Mouse (Mus musculus) ES-Bruce4 (cell line): ENCODE results near the gene Hmga1. TPM values are rescaled to one million over a fixed set of nuclear protein-coding genes. Genes with fewer than 3 reads are reported as not detected.
A peak's percentile ranks its signal among the peaks of the same experiment; 100 is the strongest.

Experiments used
- H3K27ac ChIP-seq: 2 replicates; pipeline ENCODE4 v1.5.1; 2012; ENCODE audit warnings: low read length, inconsistent platforms; ENCODE audit not compliant: insufficient read depth
- H3K27me3 ChIP-seq: 2 replicates; pipeline ENCODE4 v1.6.1; 2012; ENCODE audit warnings: mild to moderate bottlenecking, low read length, inconsistent platforms; ENCODE audit not compliant: control insufficient read depth, poor library complexity, insufficient read depth, severe bottlenecking
- H3K36me3 ChIP-seq: 2 replicates; pipeline ENCODE4 v1.6.1; 2012; ENCODE audit warnings: inconsistent platforms, mild to moderate bottlenecking, low read length, moderate library complexity; ENCODE audit not compliant: control insufficient read depth, poor library complexity, insufficient read depth, severe bottlenecking
- H3K4me1 ChIP-seq: one replicate; pipeline ENCODE4 v1.8.1; 2011; ENCODE audit warnings: low read length; ENCODE audit not compliant: control insufficient read depth, insufficient read depth
- H3K4me3 ChIP-seq: 2 replicates; pipeline ENCODE4 v1.5.1; 2011; ENCODE audit warnings: low read depth, mild to moderate bottlenecking, low read length
- H3K9ac ChIP-seq: 2 replicates; pipeline ENCODE4 v1.6.1; 2012; ENCODE audit warnings: low read depth, mild to moderate bottlenecking, inconsistent platforms; ENCODE audit not compliant: poor library complexity, severe bottlenecking
- H3K9me3 ChIP-seq: replicated peaks from 2 replicates; pipeline ENCODE4 v1.6.1; 2012; ENCODE audit warnings: mild to moderate bottlenecking, low read length, inconsistent platforms; ENCODE audit not compliant: control insufficient read depth, poor library complexity, insufficient read depth, severe bottlenecking
- CTCF ChIP-seq: IDR thresholded peaks from one replicate; pipeline ENCODE4 v1.8.1; 2011; ENCODE audit warnings: low read depth, low read length
- EP300 ChIP-seq: IDR thresholded peaks from 2 replicates; pipeline ENCODE4 v1.6.1; 2011; ENCODE audit warnings: low read depth, low read length; ENCODE audit not compliant: insufficient read depth
- POLR2A ChIP-seq: IDR thresholded peaks from one replicate; pipeline ENCODE4 v1.8.1; 2011; ENCODE audit warnings: low read length; ENCODE audit not compliant: insufficient read depth
- polyA plus RNA-seq: library from polyadenylated mRNA; stranded (reverse); fragments of >200 nt; gene quantifications from 2 replicates; pipeline ENCODE4 v1.2.4, GENCODE M21; 2011; ENCODE audit warnings: low read depth; ENCODE audit not compliant: missing spikeins, insufficient read depth, insufficient read length

Gene Hmga1
- polyA plus RNA-seq, 1 experiment: 933 TPM

DNA sequence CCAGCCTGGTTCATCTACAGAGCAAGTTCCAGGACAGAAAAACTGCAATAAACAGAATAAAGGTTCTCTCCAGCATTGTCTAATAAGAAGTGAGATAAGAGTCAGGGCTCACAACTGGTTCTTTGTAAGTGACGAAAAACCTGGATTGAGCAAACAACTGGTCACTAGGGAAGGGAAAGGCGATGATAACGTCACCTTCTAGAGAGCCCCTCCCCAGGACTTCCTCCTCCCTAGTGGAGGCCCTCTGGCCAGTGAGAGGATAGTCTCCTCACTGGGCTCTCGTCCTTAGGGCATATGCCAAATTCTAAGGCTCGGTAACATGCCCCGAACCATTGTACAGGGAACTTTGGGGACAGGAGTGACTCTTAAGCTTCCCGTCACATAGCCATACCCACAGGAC lies 19.8 kb downstream of the Hmga1 start:
- TF ChIP-seq EP300: no peak
- TF ChIP-seq POLR2A: no peak
- TF ChIP-seq CTCF: no peak
- Histone ChIP-seq H3K36me3 (peaks cover 3% of the 10 kb centered on the region; the same call in 1 of the 2 replicates), H3K4me1 (peaks cover 2% of the 10 kb centered on the region), H3K4me3 (no peak overlapping the region), H3K9ac (no peak overlapping the region), H3K27ac (no peak overlapping the region), H3K27me3 (no peaks in the 10 kb centered on the region), H3K9me3 (no peaks in the 10 kb centered on the region)

DNA sequence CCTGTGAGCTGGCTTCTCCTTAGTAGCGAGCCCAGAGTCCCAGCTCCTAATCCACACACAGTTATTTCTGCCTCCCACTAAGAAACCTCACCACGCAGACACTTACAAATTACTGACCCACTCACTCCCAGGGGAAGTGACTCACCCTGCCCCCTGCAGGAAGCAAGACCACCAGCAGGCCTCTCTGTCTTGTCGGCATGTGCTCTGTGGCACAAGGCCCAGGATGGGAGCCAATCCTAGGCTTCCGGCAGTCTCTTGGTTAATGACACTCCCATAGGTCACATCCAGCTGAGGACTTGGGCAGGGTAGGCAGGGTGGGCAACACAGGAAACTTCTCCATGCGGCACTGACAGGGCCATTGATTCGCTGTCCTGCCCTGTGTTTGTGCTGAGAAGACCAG lies 21.2 kb downstream of the Hmga1 start:
- Histone ChIP-seq H3K27ac (no peak overlapping the region), H3K9me3 (no peaks in the 10 kb centered on the region), H3K36me3 (peaks cover 3% of the 10 kb centered on the region; the same call in 1 of the 2 replicates), H3K4me1 (peaks cover 5% of the 10 kb centered on the region), H3K27me3 (no peaks in the 10 kb centered on the region), H3K4me3 (no peak overlapping the region), H3K9ac (no peak overlapping the region)
- TF ChIP-seq POLR2A (no peak), CTCF (peak; percentile 54)

DNA sequence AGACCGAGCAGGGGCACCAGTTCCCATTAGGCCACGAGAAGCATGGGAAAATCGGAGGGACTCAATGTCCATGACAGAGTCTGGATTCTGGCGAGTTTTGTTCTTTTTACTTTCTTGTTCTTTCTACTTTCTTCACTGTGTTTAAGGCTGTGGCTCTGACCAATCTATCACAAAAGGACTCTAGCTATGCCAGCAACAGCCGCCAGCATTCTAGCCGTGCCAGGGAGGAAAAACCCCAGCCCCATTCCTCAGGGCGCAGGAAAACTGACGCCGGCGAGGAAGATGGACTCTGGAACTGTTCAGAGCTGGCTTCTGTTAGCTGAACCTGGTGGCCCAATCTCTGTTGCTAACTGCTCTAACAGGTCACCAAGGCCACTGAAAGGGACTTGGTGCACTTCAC lies 22.2 kb downstream of the Hmga1 start:
- Histone ChIP-seq H3K27me3 (no peaks in the 10 kb centered on the region), H3K9me3 (no peaks in the 10 kb centered on the region), H3K4me1 (peaks cover 10% of the 10 kb centered on the region), H3K9ac (no peak overlapping the region), H3K4me3 (no peak overlapping the region), H3K27ac (no peak overlapping the region), H3K36me3 (peaks cover 3% of the 10 kb centered on the region; the same call in 1 of the 2 replicates)
- TF ChIP-seq CTCF (no peak), EP300 (no peak), POLR2A (no peak)

DNA sequence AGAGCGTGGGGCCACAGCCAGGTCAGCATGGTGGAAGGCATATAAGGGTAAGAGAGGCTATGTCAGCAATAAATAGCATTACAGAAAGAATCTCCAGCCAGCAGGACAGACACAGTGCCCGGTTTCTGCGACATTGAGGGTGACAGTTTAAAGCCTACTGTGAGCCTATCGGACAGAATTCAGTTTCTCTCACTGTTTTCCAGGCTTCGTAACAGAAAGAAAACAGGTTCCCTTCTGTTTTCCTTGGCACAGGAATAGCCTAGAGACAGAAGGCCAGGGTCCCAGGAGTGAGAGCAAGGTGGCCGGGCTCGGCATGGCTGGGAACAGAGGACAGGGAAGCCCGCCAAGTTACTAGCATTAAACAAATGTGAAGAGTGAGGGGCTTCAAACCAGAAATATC lies 23.5 kb downstream of the Hmga1 start:
- H3K27ac ChIP-seq: no peak overlapping the region
- H3K4me1 ChIP-seq: peaks cover 11% of the 10 kb centered on the region
- H3K36me3 ChIP-seq: peaks cover 3% of the 10 kb centered on the region; the same call in 1 of the 2 replicates
- H3K4me3 ChIP-seq: no peak overlapping the region
- no peaks in the 10 kb centered on the region for H3K9me3 ChIP-seq
- TF ChIP-seq POLR2A (no peak), CTCF (no peak), EP300 (no peak)
- H3K9ac ChIP-seq: no peak overlapping the region
- H3K27me3 ChIP-seq: no peaks in the 10 kb centered on the region

DNA sequence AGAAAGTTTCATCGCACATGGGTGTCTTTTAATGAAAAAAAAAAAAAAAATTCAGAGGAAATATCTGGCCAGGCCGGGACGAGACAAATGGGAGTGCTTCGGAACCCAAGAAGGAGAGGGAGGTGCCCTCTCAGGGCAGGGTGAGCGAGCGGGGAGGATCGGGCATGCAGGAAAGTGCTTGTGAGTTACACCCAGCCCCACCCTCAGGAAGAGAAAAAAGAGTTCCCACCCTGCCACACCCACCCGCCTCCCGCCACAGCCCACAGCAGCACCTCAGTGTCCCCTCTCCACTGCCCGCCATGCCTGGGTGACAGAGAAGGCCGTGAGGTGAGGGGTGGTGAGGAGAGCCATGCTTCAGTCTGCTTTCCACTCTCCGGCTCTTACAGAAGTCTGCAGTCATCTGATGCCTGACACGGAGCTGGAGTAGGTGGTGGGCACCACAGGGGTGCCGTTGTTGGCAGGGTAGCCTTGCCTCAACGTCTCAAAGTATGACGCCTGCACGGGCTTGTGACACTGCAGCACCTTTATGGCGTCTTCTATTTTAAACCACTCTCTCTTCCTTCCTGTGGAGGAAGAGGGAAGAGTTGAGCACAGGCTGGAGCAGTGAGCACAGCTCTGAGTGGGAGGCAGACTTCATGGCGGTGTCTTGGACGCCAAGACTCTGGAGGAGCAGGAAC lies 24.2 kb downstream of the Hmga1 start:
- H3K36me3 ChIP-seq: peaks cover 3% of the 10 kb centered on the region; the same call in 1 of the 2 replicates
- no peak for TF ChIP-seq EP300
- TF ChIP-seq CTCF: no peak
- no peak for TF ChIP-seq POLR2A

DNA sequence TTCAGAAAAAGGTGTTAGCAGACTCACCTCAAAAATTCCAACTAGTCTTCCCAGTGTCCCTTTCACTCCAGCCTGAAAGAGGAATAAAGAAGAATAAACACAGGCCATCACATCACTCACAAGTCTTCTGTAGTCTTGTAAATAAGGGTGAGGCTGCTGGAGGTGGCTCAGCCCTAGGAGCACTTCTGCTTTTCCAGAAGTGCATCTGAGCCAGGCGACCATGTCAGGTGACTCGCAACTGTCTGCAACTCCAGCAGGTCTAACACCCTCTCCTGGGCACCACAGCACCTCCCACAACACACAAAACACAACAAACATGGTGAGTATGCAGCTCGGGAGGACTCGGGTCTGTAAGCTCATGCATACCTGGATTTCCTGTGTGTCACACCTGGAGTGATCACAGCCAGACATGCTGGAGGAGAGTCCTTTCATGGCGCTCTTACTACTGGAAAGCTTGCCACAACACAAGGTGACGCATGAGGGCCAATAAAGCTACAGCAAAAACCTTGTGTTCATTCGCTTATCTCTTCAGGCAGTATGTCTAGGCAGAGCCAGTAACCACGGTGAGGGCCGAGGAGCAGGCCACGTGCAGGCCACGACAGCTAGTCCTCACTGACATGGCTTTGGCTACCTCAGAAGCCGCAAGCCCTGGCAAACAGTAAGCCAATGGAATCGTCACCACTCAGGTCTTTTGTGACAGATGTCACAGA lies 27.0 kb downstream of the Hmga1 start:
- H3K27ac ChIP-seq: peak overlapping the region; percentile 14
- H3K4me1 ChIP-seq: peaks cover 11% of the 10 kb centered on the region
- H3K9me3 ChIP-seq: no peaks in the 10 kb centered on the region
- H3K36me3 ChIP-seq: peaks cover 3% of the 10 kb centered on the region; the same call in 1 of the 2 replicates
- TF ChIP-seq CTCF (no peak), EP300 (no peak), POLR2A (no peak)
- H3K9ac ChIP-seq: no peak overlapping the region
- H3K4me3 ChIP-seq: no peak overlapping the region
- H3K27me3 ChIP-seq: no peaks in the 10 kb centered on the region

More for the DNA sequence above, 24.2 kb downstream of the Hmga1 start:
- Histone ChIP-seq H3K4me1 (peaks cover 11% of the 10 kb centered on the region), H3K4me3 (peak overlapping the region; percentile 10; the same call in 1 of the 2 replicates), H3K9ac (no peak overlapping the region), H3K9me3 (no peaks in the 10 kb centered on the region), H3K27me3 (no peaks in the 10 kb centered on the region), H3K27ac (no peak overlapping the region)
